Comparison of ENCODE assay signal across 10 mouse cellular contexts in genomic region chr11:80335609-80336350, GRCm38 (mm10). TPM values are rescaled to one million over a fixed set of nuclear protein-coding genes. Genes with fewer than 3 reads are reported as not detected.
DNase-seq lines count a peak whose midpoint lies in the region; ATAC-seq and TF ChIP-seq lines count a peak whose summit lies in the region.
"Had no signal": no experiment of that assay in that cellular context is flagged by ENCODE, and none has a peak within 500 bp of the region (broad histone marks: within the 10 kb centered on the region; RNA-seq: fewer than 3 reads in every experiment).

No protein-coding gene starts in this region.

- ATAC-seq in forebrain, embryonic 12.5 days (ENCODE audit: low FRiP score), result peak; percentile 95
- ATAC-seq in midbrain, embryonic 13.5 days, result peak; percentile 96
- ATAC-seq in frontal cortex, adult (ENCODE audit: low TSS enrichment), result no peak

- peaks cover 11% of the 10 kb centered on the region; the same call in 1 of the 2 replicates for H3K27me3 ChIP-seq in E14TG2a.4 (ENCODE audit: insufficient read depth, low read length)
- 0 out of 2 replicates have a peak, but pooled peaks cover 5% of the 10 kb centered on the region for H3K27me3 ChIP-seq in forebrain, embryonic 12.5 days
- no peaks in the 10 kb centered on the region for H3K27me3 ChIP-seq in midbrain, embryonic 13.5 days

- H3K9ac ChIP-seq in forebrain, embryonic 12.5 days, result no peak overlapping the region
- peak overlapping the region; percentile 4; the same call in 1 of the 2 replicates for H3K9ac ChIP-seq in midbrain, embryonic 13.5 days (replicated peaks)

- peak overlapping the region; percentile 13; the same call in 1 of the 2 replicates for H3K4me3 ChIP-seq in E14TG2a.4 (replicated peaks; ENCODE audit: low read length)
- H3K4me3 ChIP-seq in forebrain, embryonic 12.5 days (replicated peaks), result no peak overlapping the region
- no peak overlapping the region for H3K4me3 ChIP-seq in midbrain, embryonic 13.5 days (replicated peaks)

- TF ChIP-seq CTCF in E14TG2a.4 (conservative IDR thresholded peaks at IDR 0.05; ENCODE audit: low read length), result no peak

- peak overlapping the region; percentile 32 for H3K4me2 ChIP-seq in forebrain, embryonic 12.5 days
- peak overlapping the region; percentile 13 for H3K4me2 ChIP-seq in midbrain, embryonic 13.5 days (replicated peaks)

- H3K4me1 ChIP-seq in E14TG2a.4 (replicated peaks; ENCODE audit: low read depth, low read length), result peaks cover 51% of the 10 kb centered on the region
- H3K4me1 ChIP-seq in forebrain, embryonic 12.5 days, result peaks cover 33% of the 10 kb centered on the region
- H3K4me1 ChIP-seq in midbrain, embryonic 13.5 days (replicated peaks), result peaks cover 30% of the 10 kb centered on the region

- DNase-seq in adrenal gland, adult 8-10 months, result peak; percentile 64
- no peak for DNase-seq in thymus, postnatal 36 days
- no peak for DNase-seq in cerebellum, adult 18-20 months
- DNase-seq in right cerebral cortex, adult 2 months (ENCODE audit: low spot score in 2 of 2), result no peak
- DNase-seq: cerebellum, postnatal 25 days had no signal

- WGBS in forebrain, embryonic 12.5 days, result under 1% methylated on average over 7 of the region's 7 CpGs
- 2% methylated on average over 7 of the region's 7 CpGs for WGBS in midbrain, embryonic 13.5 days

- peak overlapping the region; percentile 92 for H3K27ac ChIP-seq in forebrain, embryonic 12.5 days
- peak overlapping the region; percentile 92 for H3K27ac ChIP-seq in midbrain, embryonic 13.5 days
- H3K27ac ChIP-seq: kidney, postnatal 0 days had no signal

- H3K36me3 ChIP-seq in E14TG2a.4 (ENCODE audit: insufficient read depth, low read length), result no peaks in the 10 kb centered on the region
- peaks cover 13% of the 10 kb centered on the region; the same call in 1 of the 2 replicates for H3K36me3 ChIP-seq in forebrain, embryonic 12.5 days (replicated peaks)
- peaks cover 17% of the 10 kb centered on the region; the same call in 1 of the 2 replicates for H3K36me3 ChIP-seq in midbrain, embryonic 13.5 days

- H3K9me3 ChIP-seq in E14TG2a.4 (ENCODE audit: low read length), result no peaks in the 10 kb centered on the region
- H3K9me3 ChIP-seq in forebrain, embryonic 12.5 days, result no peaks in the 10 kb centered on the region
- no peaks in the 10 kb centered on the region for H3K9me3 ChIP-seq in midbrain, embryonic 13.5 days

RNA-seq across cellular contexts. Expression of gene Rhbdl3, which starts 35.1 kb away (rescaled TPM):
- total RNA-seq in adrenal gland, adult 8-10 months (2022), result 10 to 100 TPM in 1 of 4 experiments, 1 to 10 TPM in 3; 3.0 to 12.1 (median 7.0) TPM
- 20.8 and 21.3 TPM in 2 replicates for polyA plus RNA-seq in forebrain, embryonic 12.5 days (2016; fragmentation: Nextera tagmentation; extraction: Ambion mirVana)
- polyA plus RNA-seq in midbrain, embryonic 13.5 days (2015; fragmentation: Nextera tagmentation; extraction: Ambion mirVana), result 15.3 and 28.0 TPM in 2 replicates

RNA-seq across cellular contexts. Expression of gene 5730455P16Rik, which starts 42.1 kb away (rescaled TPM):
- 10 to 100 TPM; 23.4 to 34.3 (median 27.3) TPM for total RNA-seq in adrenal gland, adult 8-10 months (2022)
- 30.0 and 31.4 TPM in 2 replicates for polyA plus RNA-seq in forebrain, embryonic 12.5 days (2016; fragmentation: Nextera tagmentation; extraction: Ambion mirVana)
- 32.2 and 36.7 TPM in 2 replicates for polyA plus RNA-seq in midbrain, embryonic 13.5 days (2015; fragmentation: Nextera tagmentation; extraction: Ambion mirVana)

RNA-seq across cellular contexts. Expression of gene Zfp207, which starts 47.3 kb away (rescaled TPM):
- total RNA-seq in adrenal gland, adult 8-10 months (2022), result 100 to 1,000 TPM; 115 to 175 (median 146) TPM
- 296 and 310 TPM in 2 replicates for polyA plus RNA-seq in forebrain, embryonic 12.5 days (2016; fragmentation: Nextera tagmentation; extraction: Ambion mirVana)
- polyA plus RNA-seq in midbrain, embryonic 13.5 days (2015; fragmentation: Nextera tagmentation; extraction: Ambion mirVana), result 244 and 250 TPM in 2 replicates
